Mouse (Mus musculus): Measurements from ENCODE around the gene Tmprss6. TPM values are rescaled to one million over a fixed set of nuclear protein-coding genes. Genes with fewer than 3 reads are reported as not detected.

Tmprss6 gene
- polyA plus RNA-seq, 1 experiment = 0.47 TPM

DNA sequence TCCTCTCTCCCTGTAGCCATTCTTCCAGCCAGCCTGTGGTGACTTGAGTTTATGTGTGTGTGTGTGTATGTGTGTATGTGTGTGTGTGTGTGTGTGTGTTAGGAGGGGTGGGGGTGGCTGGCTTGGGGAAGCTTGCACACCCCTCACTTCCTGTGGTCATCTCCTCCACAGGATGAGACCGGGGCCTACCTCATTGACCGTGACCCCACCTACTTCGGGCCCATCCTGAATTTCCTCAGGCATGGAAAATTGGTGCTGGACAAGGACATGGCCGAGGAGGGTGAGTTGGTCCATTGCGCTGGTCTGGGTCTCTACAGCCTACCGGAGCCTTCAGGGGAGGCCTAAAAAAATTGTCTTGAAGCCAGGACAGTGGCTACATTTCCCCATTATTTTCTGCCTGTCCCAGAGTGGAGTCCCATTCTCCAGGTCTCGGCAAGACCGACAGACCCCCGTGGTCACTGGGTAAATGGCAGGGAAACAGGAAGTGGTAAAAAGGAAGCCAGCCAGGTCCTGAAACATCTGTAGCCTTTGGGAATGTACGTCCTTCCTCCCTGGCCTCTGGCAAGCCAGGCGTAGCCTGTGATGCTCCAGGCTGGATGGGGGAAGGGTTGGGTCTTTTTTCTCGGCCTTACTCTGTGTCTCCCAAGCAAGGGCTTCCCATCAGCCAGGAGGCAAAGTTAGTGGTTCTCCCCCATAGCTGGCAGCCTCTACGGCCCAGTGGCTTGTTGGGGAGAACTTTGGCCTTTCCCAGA lies 38.4 kb downstream of the Tmprss6 start:
- H3K4me1 ChIP-seq (ENCODE audit: control insufficient read depth, insufficient read depth, low read length) = no peaks in the 10 kb centered on the region; the same call in 1 of the 2 replicates
- H3K4me3 ChIP-seq (replicated peaks; ENCODE audit: control insufficient read depth, low read depth, low read length) = no peak overlapping the region
- WGBS = 61% methylated on average over 13 of the region's 13 CpGs
- no peak overlapping the region for H3K27ac ChIP-seq (ENCODE audit: control insufficient read depth, insufficient read depth, low read depth, low read length, poor library complexity)
- TF ChIP-seq POLR2A (IDR thresholded peaks at IDR 0.05; ENCODE audit: borderline replicate concordance, control insufficient read depth, low read depth, low read length) (no peak), CTCF (IDR thresholded peaks at IDR 0.05; ENCODE audit: control insufficient read depth, insufficient read depth, low read length) (no peak)

- no peak overlapping the region for H3K27ac ChIP-seq (ENCODE audit: control insufficient read depth, insufficient read depth, low read depth, low read length, poor library complexity)
These were observed 39.3 kb downstream of the Tmprss6 start for GRCm38 (mm10) chr15:78429139-78429459.

GRCm38 (mm10) chr15:78428391-78429138 lies 39.9 kb downstream of the Tmprss6 start, which contains the start of gene Kctd17:
Gene Kctd17, plus strand, starts transcription at chr15:78428564.
- H3K27ac ChIP-seq (ENCODE audit: control insufficient read depth, insufficient read depth, low read depth, low read length, poor library complexity) = no peak within 1 kb of the TSS
- no peaks in the 10 kb centered on the region; the same call in 1 of the 2 replicates for H3K4me1 ChIP-seq (ENCODE audit: control insufficient read depth, insufficient read depth, low read length)
- 2% methylated on average over 51 of the region's 52 CpGs for WGBS
- H3K4me3 ChIP-seq (replicated peaks; ENCODE audit: control insufficient read depth, low read depth, low read length) = peak within 1 kb of the TSS; percentile 39
- TF ChIP-seq POLR2A (IDR thresholded peaks at IDR 0.05; ENCODE audit: borderline replicate concordance, control insufficient read depth, low read depth, low read length) = no peak
- no peak for TF ChIP-seq CTCF (IDR thresholded peaks at IDR 0.05; ENCODE audit: control insufficient read depth, insufficient read depth, low read length)

More at GRCm38 (mm10) chr15:78429139-78429459, 39.3 kb downstream of the Tmprss6 start:
- no peak for TF ChIP-seq CTCF (IDR thresholded peaks at IDR 0.05; ENCODE audit: control insufficient read depth, insufficient read depth, low read length)
- TF ChIP-seq POLR2A (IDR thresholded peaks at IDR 0.05; ENCODE audit: borderline replicate concordance, control insufficient read depth, low read depth, low read length) = no peak
- Histone ChIP-seq H3K4me1 (ENCODE audit: control insufficient read depth, insufficient read depth, low read length) (no peaks in the 10 kb centered on the region; the same call in 1 of the 2 replicates), H3K4me3 (replicated peaks; ENCODE audit: control insufficient read depth, low read depth, low read length) (no peak overlapping the region)
- WGBS = 32% methylated on average over 3 of the region's 3 CpGs

- WGBS = 78% methylated on average over 4 of the region's 4 CpGs
- Histone ChIP-seq H3K4me3 (replicated peaks; ENCODE audit: control insufficient read depth, low read depth, low read length) (no peak overlapping the region), H3K27ac (ENCODE audit: control insufficient read depth, insufficient read depth, low read depth, low read length, poor library complexity) (no peak overlapping the region), H3K4me1 (ENCODE audit: control insufficient read depth, insufficient read depth, low read length) (no peaks in the 10 kb centered on the region; the same call in 1 of the 2 replicates)
- TF ChIP-seq CTCF (IDR thresholded peaks at IDR 0.05; ENCODE audit: control insufficient read depth, insufficient read depth, low read length) = no peak
- no peak for TF ChIP-seq POLR2A (IDR thresholded peaks at IDR 0.05; ENCODE audit: borderline replicate concordance, control insufficient read depth, low read depth, low read length)
These were observed 43.2 kb downstream of the Tmprss6 start for GRCm38 (mm10) chr15:78425230-78425629.

GRCm38 (mm10) chr15:78424507-78424906 lies 43.9 kb downstream of the Tmprss6 start:
- no peak overlapping the region for H3K4me3 ChIP-seq (replicated peaks; ENCODE audit: control insufficient read depth, low read depth, low read length)
- H3K4me1 ChIP-seq (ENCODE audit: control insufficient read depth, insufficient read depth, low read length) = no peaks in the 10 kb centered on the region; the same call in 1 of the 2 replicates
- no peak overlapping the region for H3K27ac ChIP-seq (ENCODE audit: control insufficient read depth, insufficient read depth, low read depth, low read length, poor library complexity)
- 49% methylated on average over 11 of the region's 11 CpGs for WGBS
- TF ChIP-seq POLR2A (IDR thresholded peaks at IDR 0.05; ENCODE audit: borderline replicate concordance, control insufficient read depth, low read depth, low read length) = no peak
- no peak for TF ChIP-seq CTCF (IDR thresholded peaks at IDR 0.05; ENCODE audit: control insufficient read depth, insufficient read depth, low read length)

DNA sequence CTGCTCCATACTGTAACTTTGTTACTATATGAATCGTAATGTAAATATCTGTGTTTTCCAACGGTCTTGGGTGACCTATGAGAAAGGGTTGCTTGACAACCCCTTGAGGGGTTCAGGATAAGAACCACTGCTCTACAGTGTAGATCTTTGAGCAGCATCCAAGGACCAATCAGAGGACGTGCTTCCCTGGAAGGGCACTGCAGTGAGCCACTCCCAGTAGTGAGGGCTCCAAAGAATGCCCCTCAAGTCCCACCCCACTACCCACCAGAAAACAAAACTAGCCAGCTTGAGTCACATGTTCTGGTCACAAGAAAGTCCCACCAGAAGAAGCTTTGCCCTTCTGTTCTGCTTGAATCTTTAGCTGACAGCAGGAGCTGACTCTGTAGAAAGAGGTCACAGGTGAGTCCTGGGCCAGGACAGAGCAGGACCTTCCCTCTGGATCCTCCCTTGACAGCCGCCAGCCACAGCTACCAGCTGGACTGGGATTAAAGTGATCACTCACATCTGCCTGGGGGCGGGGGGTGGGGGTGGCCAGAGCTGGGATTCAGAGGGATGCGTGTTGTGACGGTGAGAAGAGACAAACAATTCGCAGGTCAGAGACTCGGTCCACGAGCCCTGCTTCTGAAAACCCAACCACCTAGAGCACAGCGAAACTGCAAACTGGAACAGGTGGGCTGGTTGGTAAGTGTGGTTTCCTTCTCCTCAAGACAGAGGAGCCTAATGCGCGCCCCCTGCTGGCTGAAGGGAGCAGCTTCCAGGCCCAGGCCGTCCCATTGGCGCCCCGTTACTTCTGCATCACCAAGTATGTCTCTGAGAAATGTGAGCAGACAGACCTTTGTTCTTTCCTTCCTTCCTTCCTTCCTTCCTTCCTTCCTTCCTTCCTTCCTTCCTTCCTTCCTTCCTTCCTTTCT lies 46.1 kb downstream of the Tmprss6 start:
- Histone ChIP-seq H3K4me3 (replicated peaks; ENCODE audit: control insufficient read depth, low read depth, low read length) (no peak overlapping the region), H3K27ac (ENCODE audit: control insufficient read depth, insufficient read depth, low read depth, low read length, poor library complexity) (no peak overlapping the region), H3K4me1 (ENCODE audit: control insufficient read depth, insufficient read depth, low read length) (no peaks in the 10 kb centered on the region; the same call in 1 of the 2 replicates)
- 19% methylated on average over 16 of the region's 16 CpGs for WGBS
- TF ChIP-seq POLR2A (IDR thresholded peaks at IDR 0.05; ENCODE audit: borderline replicate concordance, control insufficient read depth, low read depth, low read length) (no peak), CTCF (IDR thresholded peaks at IDR 0.05; ENCODE audit: control insufficient read depth, insufficient read depth, low read length) (peak; percentile 93)

- TF ChIP-seq POLR2A (IDR thresholded peaks at IDR 0.05; ENCODE audit: borderline replicate concordance, control insufficient read depth, low read depth, low read length) (no peak), CTCF (IDR thresholded peaks at IDR 0.05; ENCODE audit: control insufficient read depth, insufficient read depth, low read length) (no peak)
- Histone ChIP-seq H3K4me1 (ENCODE audit: control insufficient read depth, insufficient read depth, low read length) (no peaks in the 10 kb centered on the region), H3K27ac (ENCODE audit: control insufficient read depth, insufficient read depth, low read depth, low read length, poor library complexity) (no peak overlapping the region), H3K4me3 (replicated peaks; ENCODE audit: control insufficient read depth, low read depth, low read length) (no peak overlapping the region)
- WGBS = 70% methylated on average over 13 of the region's 13 CpGs
These were observed 48.0 kb downstream of the Tmprss6 start for GRCm38 (mm10) chr15:78420395-78420794.
